Mouse (Mus musculus) kidney, postnatal 0 days (tissue): Measurements from ENCODE around the gene Smim5. TPM values are rescaled to one million over a fixed set of nuclear protein-coding genes. Genes with fewer than 3 reads are reported as not detected.
A peak's percentile ranks its signal among the peaks of the same experiment; 100 is the strongest.

ENCODE experiments used
- ATAC-seq: fragments of 200-750 bp; cut with Nextera tagmentation; replicated peaks from 2 replicates; pipeline ENCODE4 v1.8.0; 2017; ENCODE audit warnings: low read depth, moderate number of reproducible peaks, moderate TSS enrichment, moderate library complexity; ENCODE audit not compliant: low FRiP score
- DNase-seq: peaks from one replicate; pipeline ENCODE4 v3.0.0-alpha.2; 2016; ENCODE audit warnings: low spot score
- H3K27ac ChIP-seq: fragments of 300-500 bp; sonication (generic); 2 replicates; pipeline ENCODE4 v1.5.1; 2014; ENCODE audit warnings: mild to moderate bottlenecking
- H3K27me3 ChIP-seq: fragments of 300-500 bp; sonication (generic); 2 replicates; pipeline ENCODE4 v1.6.1; 2014; ENCODE audit warnings: low read length, mixed read lengths; ENCODE audit not compliant: insufficient read depth
- H3K36me3 ChIP-seq: fragments of 300-500 bp; sonication (generic); 2 replicates; pipeline ENCODE4 v1.6.1; 2014; ENCODE audit warnings: low read length, mixed read lengths; ENCODE audit not compliant: insufficient read depth
- H3K4me1 ChIP-seq: fragments of 300-500 bp; sonication (generic); replicated peaks from 2 replicates; pipeline ENCODE4 v1.6.1; 2014; ENCODE audit warnings: antibody characterized with exemption, low read length, mixed read lengths; ENCODE audit not compliant: insufficient read depth
- H3K4me2 ChIP-seq: fragments of 300-500 bp; sonication (generic); 2 replicates; pipeline ENCODE4 v1.6.1; 2014; ENCODE audit warnings: mild to moderate bottlenecking, low read length, moderate library complexity, mixed read lengths
- H3K4me3 ChIP-seq: fragments of 300-500 bp; sonication (generic); replicated peaks from 2 replicates; pipeline ENCODE4 v1.5.1; 2014; ENCODE audit warnings: low read depth, low read length
- H3K9ac ChIP-seq: fragments of 300-500 bp; sonication (generic); 2 replicates; pipeline ENCODE4 v1.6.1; 2014; ENCODE audit warnings: low read depth, low read length
- H3K9me3 ChIP-seq: fragments of 300-500 bp; sonication (generic); replicated peaks from 2 replicates; pipeline ENCODE4 v1.6.1; 2016; ENCODE audit warnings: low read length, inconsistent platforms, mixed read lengths
- CTCF ChIP-seq: IDR thresholded peaks from 2 replicates; pipeline ENCODE4 v1.5.1; 2016; ENCODE audit warnings: antibody characterized with exemption, low read depth, mild to moderate bottlenecking, moderate library complexity
- WGBS: fragments of 180-500 bp; shearing (Covaris S2); extraction: QIAGEN DNeasy Blood & Tissue Kit; methylation state at CpG from one replicate; pipeline ENCODE4 v1.1.7; 2014; 5-methylcytosine and 5-hydroxymethylcytosine counted together
- polyA plus RNA-seq: library from polyadenylated mRNA; unstranded; fragments of >200 nt; fragmentation: Nextera tagmentation; extraction: Ambion mirVana; gene quantifications from 2 replicates; pipeline ENCODE4 v1.2.1, GENCODE M21; 2015

The Smim5 gene
- polyA plus RNA-seq, 1 experiment from 2014 or later: 12.1 TPM

DNA sequence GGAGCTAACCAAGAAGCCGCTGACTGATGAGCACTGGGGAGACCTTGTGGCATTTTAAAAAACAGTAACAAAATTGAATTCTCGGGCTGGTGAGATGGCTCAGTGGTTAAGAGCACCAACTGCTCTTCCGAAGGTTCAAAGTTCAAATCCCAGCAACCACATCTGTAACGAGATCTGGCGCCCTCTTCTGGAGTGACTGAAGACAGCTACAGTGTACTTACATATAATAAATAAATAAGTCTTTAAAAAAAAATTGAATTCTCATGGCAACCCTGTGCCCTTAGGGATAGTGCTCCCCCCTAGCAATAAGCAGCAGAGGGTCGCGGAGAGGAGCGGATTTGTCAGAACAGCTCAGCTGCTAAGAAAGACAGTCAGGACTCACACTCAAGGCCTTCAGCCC lies 35.9 kb upstream of the Smim5 start:
- H3K27ac ChIP-seq: no peak overlapping the region
- H3K36me3 ChIP-seq: no peaks in the 10 kb centered on the region
- no peak overlapping the region for H3K9ac ChIP-seq
- no peak overlapping the region for H3K4me3 ChIP-seq
- no peaks in the 10 kb centered on the region for H3K4me1 ChIP-seq
- H3K4me2 ChIP-seq: no peak overlapping the region
- WGBS: 81% methylated on average over 8 of the region's 8 CpGs
- H3K9me3 ChIP-seq: no peaks in the 10 kb centered on the region
- peaks cover 6% of the 10 kb centered on the region for H3K27me3 ChIP-seq
- ATAC-seq (no peak), DNase-seq (no peak)
- peak; percentile 56 for TF ChIP-seq CTCF

DNA sequence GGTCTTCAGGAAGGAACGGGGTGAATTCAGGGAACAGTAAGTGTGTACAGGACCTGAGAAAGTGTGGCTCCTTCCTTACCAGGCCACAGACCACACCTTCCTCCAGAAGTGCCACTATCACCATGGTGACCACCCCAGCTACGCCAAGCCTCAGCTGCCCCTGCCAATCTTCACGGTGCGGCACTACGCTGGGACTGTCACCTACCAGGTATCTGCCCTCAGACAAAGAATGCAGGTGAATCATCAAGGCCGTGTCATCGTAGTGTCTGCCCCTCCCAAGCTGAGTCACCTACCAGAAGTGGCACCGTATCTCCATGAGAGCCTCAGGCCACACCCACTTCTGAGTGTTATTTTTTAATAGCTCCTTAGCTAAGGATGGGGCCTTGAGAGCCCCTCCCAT lies 30.4 kb upstream of the Smim5 start:
- no peak for DNase-seq
- ATAC-seq: no peak
- WGBS: 71% methylated on average over 8 of the region's 8 CpGs
- Histone ChIP-seq H3K9ac (no peak overlapping the region), H3K4me2 (no peak overlapping the region), H3K36me3 (no peaks in the 10 kb centered on the region), H3K4me1 (no peaks in the 10 kb centered on the region), H3K9me3 (no peaks in the 10 kb centered on the region), H3K27me3 (no peaks in the 10 kb centered on the region), H3K4me3 (no peak overlapping the region), H3K27ac (no peak overlapping the region)
- no peak for TF ChIP-seq CTCF

DNA sequence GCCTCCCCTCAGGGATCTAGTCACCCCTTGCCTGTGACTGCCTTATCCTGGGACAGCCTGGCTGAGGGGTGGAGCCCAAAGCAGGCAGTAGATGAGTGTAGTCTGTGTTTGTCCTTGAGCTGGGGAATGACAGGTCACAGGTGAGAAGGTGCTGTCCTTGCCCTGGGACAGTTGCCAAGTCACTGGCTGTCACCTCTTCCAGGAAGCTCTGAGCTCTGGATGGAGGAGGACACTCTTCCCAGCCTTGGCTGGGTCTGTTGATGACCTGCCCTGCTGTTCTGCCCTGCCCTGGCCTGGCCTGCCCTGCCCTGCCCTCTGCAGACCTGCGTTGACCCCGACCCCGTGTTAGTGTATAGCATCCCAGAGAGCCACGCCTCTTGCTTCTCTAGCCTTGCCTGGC lies 27.3 kb upstream of the Smim5 start:
- TF ChIP-seq CTCF: no peak
- no peak for ATAC-seq
- Histone ChIP-seq H3K4me1 (no peaks in the 10 kb centered on the region), H3K4me2 (no peak overlapping the region), H3K9ac (no peak overlapping the region), H3K36me3 (no peaks in the 10 kb centered on the region), H3K4me3 (no peak overlapping the region), H3K27ac (no peak overlapping the region), H3K27me3 (no peaks in the 10 kb centered on the region), H3K9me3 (no peaks in the 10 kb centered on the region)
- no peak for DNase-seq
- WGBS: 65% methylated on average over 4 of the region's 4 CpGs

DNA sequence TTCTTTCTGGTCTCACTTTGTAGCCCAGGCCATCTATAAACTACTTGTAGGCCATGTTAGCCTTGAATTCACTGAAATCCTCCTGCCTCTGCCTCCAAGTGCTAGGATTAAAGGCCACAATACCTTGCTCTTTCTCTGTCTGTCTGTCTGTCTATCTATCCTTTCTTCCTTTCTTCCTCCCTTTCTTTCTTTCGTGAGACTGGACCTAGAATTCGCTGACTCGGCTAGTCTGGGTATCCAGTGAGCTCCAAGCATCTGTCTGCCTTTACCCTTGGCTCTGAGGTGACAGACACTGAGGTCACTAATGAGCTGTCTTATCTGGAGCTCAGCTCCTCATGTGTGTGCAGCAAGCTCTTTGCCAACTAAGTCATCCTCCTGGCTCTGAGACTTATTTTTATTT lies 23.8 kb upstream of the Smim5 start:
- no peak for DNase-seq
- Histone ChIP-seq H3K4me2 (no peak overlapping the region), H3K36me3 (no peaks in the 10 kb centered on the region), H3K9me3 (no peaks in the 10 kb centered on the region), H3K4me3 (no peak overlapping the region), H3K27ac (no peak overlapping the region), H3K4me1 (no peaks in the 10 kb centered on the region), H3K9ac (no peak overlapping the region), H3K27me3 (no peaks in the 10 kb centered on the region)
- 91% methylated on average over 3 of the region's 3 CpGs for WGBS
- ATAC-seq: no peak
- TF ChIP-seq CTCF: no peak

DNA sequence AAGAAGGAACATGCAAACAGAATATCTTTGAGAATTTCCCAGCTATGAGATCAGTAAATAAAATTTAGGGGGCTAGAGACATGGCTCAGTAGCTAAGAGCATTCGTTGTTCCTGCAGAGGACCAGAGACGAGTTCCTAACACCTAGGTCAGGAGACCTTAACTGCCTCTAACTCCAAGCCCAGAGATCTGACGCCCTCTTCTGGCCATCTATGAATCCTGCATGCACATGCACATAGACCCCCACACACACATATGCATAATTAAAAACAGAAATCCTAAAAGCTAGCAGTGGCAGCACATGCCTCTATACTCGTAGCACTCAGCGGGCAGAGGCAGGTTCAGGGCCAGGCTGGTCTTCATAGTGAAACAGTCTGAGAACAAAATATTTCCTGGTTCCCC lies 23.3 kb upstream of the Smim5 start:
- H3K4me1 ChIP-seq: no peaks in the 10 kb centered on the region
- 86% methylated on average over 5 of the region's 5 CpGs for WGBS
- H3K27me3 ChIP-seq: no peaks in the 10 kb centered on the region
- H3K4me3 ChIP-seq: no peak overlapping the region
- no peaks in the 10 kb centered on the region for H3K36me3 ChIP-seq
- ATAC-seq: no peak
- no peaks in the 10 kb centered on the region for H3K9me3 ChIP-seq
- H3K4me2 ChIP-seq: no peak overlapping the region
- H3K9ac ChIP-seq: no peak overlapping the region
- H3K27ac ChIP-seq: no peak overlapping the region
- DNase-seq: no peak
- TF ChIP-seq CTCF: peak; percentile 25; the same call in 1 of the 2 replicates

DNA sequence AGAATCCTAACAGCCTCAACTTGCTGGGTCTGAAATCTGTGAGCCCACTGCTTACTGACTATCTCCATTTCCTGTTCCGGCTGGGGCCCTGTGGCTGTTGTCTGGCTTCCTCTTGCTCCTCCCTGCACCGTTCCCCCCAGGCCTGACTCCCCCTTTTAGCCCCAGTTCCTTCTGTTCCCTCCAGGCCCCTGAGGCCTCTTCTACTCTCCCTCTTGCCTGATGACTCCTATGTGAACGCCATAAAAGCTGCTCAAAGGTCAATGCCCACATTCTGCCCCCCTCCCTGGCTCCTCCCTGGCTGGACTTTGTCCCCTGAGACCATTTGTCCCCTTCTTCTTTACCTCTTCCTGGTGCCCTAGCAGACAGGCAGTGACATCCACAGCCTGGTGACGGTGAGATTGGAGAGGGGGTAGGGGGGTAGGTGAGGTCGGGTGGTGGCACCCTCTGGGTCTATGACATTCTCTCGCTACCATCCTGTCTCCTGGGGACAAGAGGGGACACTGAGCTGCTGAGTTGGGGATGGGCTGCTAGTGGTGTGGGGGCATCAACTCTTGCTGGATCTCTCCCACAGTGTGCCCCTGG lies 22.5 kb upstream of the Smim5 start:
- no peaks in the 10 kb centered on the region for H3K27me3 ChIP-seq
- H3K27ac ChIP-seq: peak overlapping the region; percentile 76
- H3K4me3 ChIP-seq: no peak overlapping the region; the same call in 1 of the 2 replicates
- TF ChIP-seq CTCF: no peak
- H3K4me2 ChIP-seq: peak overlapping the region; percentile 21; the same call in 1 of the 2 replicates
- peak; percentile 68 for ATAC-seq
- H3K9me3 ChIP-seq: no peaks in the 10 kb centered on the region
- 36% methylated on average over 6 of the region's 6 CpGs for WGBS
- H3K4me1 ChIP-seq: no peaks in the 10 kb centered on the region
- 0 out of 2 replicates have a peak overlapping the region, but pooled peaks have one; percentile 40 for H3K9ac ChIP-seq
- DNase-seq: no peak
- H3K36me3 ChIP-seq: no peaks in the 10 kb centered on the region

DNA sequence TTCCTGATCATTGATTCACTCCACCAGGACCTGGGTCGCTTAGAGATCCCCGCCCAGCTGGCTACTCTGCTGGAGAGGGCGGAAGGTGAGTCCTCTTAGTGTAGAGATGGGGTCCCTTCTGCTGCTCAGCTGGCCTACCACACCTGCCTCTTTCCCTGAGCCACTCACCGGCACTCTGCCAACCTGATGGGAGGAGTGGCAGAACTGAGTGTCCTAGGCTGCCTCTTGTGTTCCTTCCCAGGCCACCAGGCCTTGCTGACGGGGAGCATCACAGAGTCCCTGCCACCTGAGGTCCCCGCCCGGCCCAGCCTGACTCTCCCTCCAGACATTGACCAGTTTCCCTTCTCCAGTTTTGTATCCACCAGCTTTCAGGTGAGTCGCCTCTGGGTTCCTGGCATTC lies 21.7 kb upstream of the Smim5 start:
- ATAC-seq (no peak), DNase-seq (no peak)
- Histone ChIP-seq H3K27me3 (no peaks in the 10 kb centered on the region), H3K4me1 (no peaks in the 10 kb centered on the region), H3K27ac (no peak overlapping the region), H3K4me3 (no peak overlapping the region), H3K9me3 (no peaks in the 10 kb centered on the region), H3K4me2 (peak overlapping the region; percentile 21), H3K36me3 (no peaks in the 10 kb centered on the region), H3K9ac (0 out of 2 replicates have a peak overlapping the region, but pooled peaks have one; percentile 31)
- WGBS: 68% methylated on average over 8 of the region's 8 CpGs
- TF ChIP-seq CTCF: no peak
